Mouse (Mus musculus) forebrain, embryonic 14.5 days (tissue): ENCODE data around the gene Mogs. TPM values are rescaled to one million over a fixed set of nuclear protein-coding genes. Genes with fewer than 3 reads are reported as not detected.

Source experiments
- ATAC-seq: fragments of 200-750 bp; cut with Nextera tagmentation; 2 replicates; pipeline ENCODE4 v1.8.0; 2017; ENCODE audit warnings: mild to moderate bottlenecking, moderate library complexity
- DNase-seq: peaks from one replicate; pipeline ENCODE4 v3.0.0-alpha.2; 2015; ENCODE audit warnings: low spot score
- H3K27ac ChIP-seq: fragments of 300-500 bp; sonication (generic); 2 replicates; pipeline ENCODE4 v1.5.1; 2014; ENCODE audit warnings: low read depth, mild to moderate bottlenecking, control low read depth, low read length, moderate library complexity
- H3K27me3 ChIP-seq: fragments of 300-500 bp; sonication (generic); replicated peaks from 2 replicates; pipeline ENCODE4 v1.6.1; 2014; ENCODE audit warnings: low read length, control low read depth, mixed read lengths; ENCODE audit not compliant: control insufficient read depth, insufficient read depth
- H3K36me3 ChIP-seq: fragments of 300-500 bp; sonication (generic); 2 replicates; pipeline ENCODE4 v1.6.1; 2014; ENCODE audit warnings: low read length, control low read depth; ENCODE audit not compliant: control insufficient read depth, insufficient read depth
- H3K4me1 ChIP-seq: fragments of 300-500 bp; sonication (generic); 2 replicates; pipeline ENCODE4 v1.6.1; 2014; ENCODE audit warnings: antibody characterized with exemption, low read length, control low read depth; ENCODE audit not compliant: control insufficient read depth, insufficient read depth
- H3K4me2 ChIP-seq: fragments of 300-500 bp; sonication (generic); 2 replicates; pipeline ENCODE4 v1.6.1; 2014; ENCODE audit warnings: mild to moderate bottlenecking, control low read depth, low read length
- H3K4me3 ChIP-seq: fragments of 300-500 bp; sonication (generic); 2 replicates; pipeline ENCODE4 v1.5.1; 2014; ENCODE audit warnings: low read depth, low read length, control low read depth
- H3K9ac ChIP-seq: fragments of 300-500 bp; sonication (generic); 2 replicates; pipeline ENCODE4 v1.6.1; 2014; ENCODE audit warnings: mild to moderate bottlenecking, low read length, control low read depth, moderate library complexity
- H3K9me3 ChIP-seq: fragments of 300-500 bp; sonication (generic); replicated peaks from 2 replicates; pipeline ENCODE4 v1.6.1; 2016; ENCODE audit warnings: low read length, control low read depth, mixed read lengths; ENCODE audit not compliant: control insufficient read depth
- WGBS: fragments of 180-500 bp; shearing (Covaris S2); extraction: QIAGEN DNeasy Blood & Tissue Kit; methylation state at CpG from one replicate; pipeline ENCODE4 v1.1.7; 2014; 5-methylcytosine and 5-hydroxymethylcytosine counted together
- polyA plus RNA-seq: library from polyadenylated mRNA; unstranded; fragments of >200 nt; fragmentation: Nextera tagmentation; extraction: Ambion mirVana; gene quantifications from 2 replicates; pipeline ENCODE4 v1.2.1, GENCODE M21; 2014

Gene Mogs
- polyA plus RNA-seq, 1 experiment from 2014 or later: 8.8 TPM

- DNase-seq (peak; percentile 47), ATAC-seq (peak; percentile 77)
- under 1% methylated on average over 22 of the region's 26 CpGs for WGBS
- H3K27ac ChIP-seq: peak overlapping the region; percentile 80
- H3K27me3 ChIP-seq: peaks cover 12% of the 10 kb centered on the region; the same call in 1 of the 2 replicates
- peak overlapping the region; percentile 67 for H3K9ac ChIP-seq
- H3K4me3 ChIP-seq: peak overlapping the region; percentile 33
- no peaks in the 10 kb centered on the region for H3K9me3 ChIP-seq
- peak overlapping the region; percentile 67 for H3K4me2 ChIP-seq
- H3K36me3 ChIP-seq: no peaks in the 10 kb centered on the region
- H3K4me1 ChIP-seq: peaks cover 14% of the 10 kb centered on the region
These were observed 21.7 kb downstream of the Mogs start for GRCm38 (mm10) chr6:83136881-83137575.

- H3K9me3 ChIP-seq: no peaks in the 10 kb centered on the region
These were observed 22.3 kb downstream of the Mogs start for GRCm38 (mm10) chr6:83137576-83137950.

GRCm38 (mm10) chr6:83138056-83138455, 22.8 kb downstream of the Mogs start:
- ATAC-seq (peak; percentile 27; the same call in 1 of the 2 replicates), DNase-seq (no peak)
- Histone ChIP-seq H3K4me3 (peak overlapping the region; percentile 33), H3K9me3 (no peaks in the 10 kb centered on the region), H3K27ac (peak overlapping the region; percentile 80; the same call in 1 of the 2 replicates), H3K27me3 (peaks cover 12% of the 10 kb centered on the region; the same call in 1 of the 2 replicates), H3K4me2 (peak overlapping the region; percentile 67), H3K36me3 (no peaks in the 10 kb centered on the region), H3K4me1 (peaks cover 19% of the 10 kb centered on the region), H3K9ac (peak overlapping the region; percentile 67; the same call in 1 of the 2 replicates)
- WGBS: under 1% methylated on average over 11 of the region's 11 CpGs

More at GRCm38 (mm10) chr6:83137576-83137950, 22.3 kb downstream of the Mogs start:
- H3K9ac ChIP-seq: peak overlapping the region; percentile 67
- 2% methylated on average over 12 of the region's 12 CpGs for WGBS
- H3K27me3 ChIP-seq: peaks cover 12% of the 10 kb centered on the region; the same call in 1 of the 2 replicates
- H3K36me3 ChIP-seq: no peaks in the 10 kb centered on the region
- peak overlapping the region; percentile 80 for H3K27ac ChIP-seq
- peak; percentile 43 for ATAC-seq
- H3K4me2 ChIP-seq: peak overlapping the region; percentile 67
- peak overlapping the region; percentile 33 for H3K4me3 ChIP-seq
- peaks cover 19% of the 10 kb centered on the region for H3K4me1 ChIP-seq
- peak; percentile 55 for DNase-seq

GRCm38 (mm10) chr6:83140044-83140443, 24.7 kb downstream of the Mogs start:
- H3K4me1 ChIP-seq: peaks cover 19% of the 10 kb centered on the region

GRCm38 (mm10) chr6:83141636-83142035, 26.3 kb downstream of the Mogs start:
- DNase-seq (no peak), ATAC-seq (no peak)
- no peaks in the 10 kb centered on the region for H3K36me3 ChIP-seq
- WGBS: 24% methylated on average over 4 of the region's 4 CpGs
- H3K9me3 ChIP-seq: no peaks in the 10 kb centered on the region
- peak overlapping the region; percentile 61; the same call in 1 of the 2 replicates for H3K4me2 ChIP-seq
- peaks cover 18% of the 10 kb centered on the region for H3K4me1 ChIP-seq
- H3K27me3 ChIP-seq: 0 out of 2 replicates have a peak, but pooled peaks cover 10% of the 10 kb centered on the region
- no peak overlapping the region for H3K27ac ChIP-seq
- H3K9ac ChIP-seq: peak overlapping the region; percentile 64; the same call in 1 of the 2 replicates
- no peak overlapping the region for H3K4me3 ChIP-seq

More at GRCm38 (mm10) chr6:83140044-83140443, 24.7 kb downstream of the Mogs start:
- no peak overlapping the region for H3K9ac ChIP-seq
- ATAC-seq: no peak
- no peak overlapping the region for H3K27ac ChIP-seq
- H3K9me3 ChIP-seq: no peaks in the 10 kb centered on the region
- no peak overlapping the region for H3K4me2 ChIP-seq
- H3K4me3 ChIP-seq: no peak overlapping the region
- DNase-seq: no peak
- 88% methylated on average over 8 of the region's 8 CpGs for WGBS
- H3K36me3 ChIP-seq: no peaks in the 10 kb centered on the region
- H3K27me3 ChIP-seq: peaks cover 12% of the 10 kb centered on the region; the same call in 1 of the 2 replicates

GRCm38 (mm10) chr6:83142211-83142731, 27.0 kb downstream of the Mogs start:
- Histone ChIP-seq H3K9me3 (no peaks in the 10 kb centered on the region), H3K4me2 (peak overlapping the region; percentile 61), H3K9ac (peak overlapping the region; percentile 64), H3K27ac (no peak overlapping the region), H3K36me3 (no peaks in the 10 kb centered on the region), H3K27me3 (0 out of 2 replicates have a peak, but pooled peaks cover 6% of the 10 kb centered on the region), H3K4me1 (peaks cover 12% of the 10 kb centered on the region), H3K4me3 (peak overlapping the region; percentile 27)
- 3% methylated on average over 41 of the region's 41 CpGs for WGBS
- DNase-seq (no peak), ATAC-seq (no peak)

- no peaks in the 10 kb centered on the region for H3K36me3 ChIP-seq
- 0 out of 2 replicates have a peak, but pooled peaks cover 6% of the 10 kb centered on the region for H3K27me3 ChIP-seq
- no peak overlapping the region for H3K27ac ChIP-seq
- 54% methylated on average over 11 of the region's 11 CpGs for whole genome bisulfite sequencing
- no peak overlapping the region for H3K4me3 ChIP-seq
- ATAC-seq: no peak
- no peak overlapping the region for H3K4me2 ChIP-seq
- no peak overlapping the region for H3K9ac ChIP-seq
- no peak for DNase-seq
- peaks cover 9% of the 10 kb centered on the region; the same call in 1 of the 2 replicates for H3K4me1 ChIP-seq
- H3K9me3 ChIP-seq: no peaks in the 10 kb centered on the region
These were observed 27.6 kb downstream of the Mogs start for GRCm38 (mm10) chr6:83142886-83143285.

GRCm38 (mm10) chr6:83145209-83145608, 29.9 kb downstream of the Mogs start:
- H3K4me2 ChIP-seq: no peak overlapping the region
- H3K9ac ChIP-seq: no peak overlapping the region
- no peaks in the 10 kb centered on the region for H3K9me3 ChIP-seq
- H3K27me3 ChIP-seq: 0 out of 2 replicates have a peak, but pooled peaks cover 6% of the 10 kb centered on the region
- 85% methylated on average over 2 of the region's 2 CpGs for WGBS
- H3K27ac ChIP-seq: no peak overlapping the region
- no peak for ATAC-seq
- no peak for DNase-seq
- peaks cover 7% of the 10 kb centered on the region; the same call in 1 of the 2 replicates for H3K4me1 ChIP-seq
- H3K36me3 ChIP-seq: no peaks in the 10 kb centered on the region
- H3K4me3 ChIP-seq: no peak overlapping the region
